Mouse (Mus musculus) ES-E14 (cell line): ENCODE measurements at regions not wholly inside any gene's neighbourhood (a gene's known extent, or its start where the extent isn't known, plus 50 kb on each side); places are given as distances from the start of the nearest gene placed in this dataset.
A peak's percentile ranks its signal among the peaks of the same experiment; 100 is the strongest.

ENCODE experiments used
- DNase-seq: peaks from one replicate; pipeline ENCODE4 v3.0.0-alpha.2; 2013; ENCODE audit warnings: low read depth, low spot score
- H3K27ac ChIP-seq: 2 replicates; pipeline ENCODE4 v1.5.1; 2012; ENCODE audit warnings: low read depth, mild to moderate bottlenecking, low read length, moderate library complexity, mixed read lengths; ENCODE audit not compliant: poor library complexity, insufficient read depth, severe bottlenecking
- H3K36me3 ChIP-seq: 2 replicates; pipeline ENCODE4 v1.6.1; 2012; ENCODE audit warnings: mild to moderate bottlenecking, low read length, moderate library complexity, mixed read lengths; ENCODE audit not compliant: control insufficient read depth, poor library complexity, insufficient read depth, severe bottlenecking
- H3K4me1 ChIP-seq, 2 experiments: fragments of 150-350 bp in 1 of 2; sonication (generic) in 1 of 2; 2 replicates each; pipeline ENCODE4 v1.6.1; 2012; ENCODE audit warnings: low read length in 2 of 2, mild to moderate bottlenecking in 1 of 2, mixed read lengths in 1 of 2; ENCODE audit not compliant: control insufficient read depth in 2 of 2, insufficient read depth in 2 of 2, poor library complexity in 1 of 2
- H3K4me3 ChIP-seq, 2 experiments: fragments of 150-350 bp in 1 of 2; sonication (generic) in 1 of 2; 2 replicates each; pipeline ENCODE4 v1.5.1; 2012; ENCODE audit warnings: low read length in 2 of 2, low read depth in 1 of 2, mild to moderate bottlenecking in 1 of 2, mixed read lengths in 1 of 2; ENCODE audit not compliant: insufficient read depth in 1 of 2, poor library complexity in 1 of 2, severe bottlenecking in 1 of 2
- H3K9ac ChIP-seq: 2 replicates; pipeline ENCODE4 v1.6.1; 2012; ENCODE audit warnings: low read depth, mild to moderate bottlenecking, low read length, mixed read lengths; ENCODE audit not compliant: poor library complexity, insufficient read depth, severe bottlenecking
- H3K9me3 ChIP-seq: fragments of 150-350 bp; sonication (generic); 2 replicates; pipeline ENCODE4 v1.6.1; 2012; ENCODE audit warnings: low read depth, mild to moderate bottlenecking, low read length; ENCODE audit not compliant: control insufficient read depth, insufficient read depth
- CHD2 ChIP-seq: IDR thresholded peaks from 2 replicates; pipeline ENCODE4 v1.6.1; 2014; ENCODE audit warnings: mild to moderate bottlenecking, low read depth, low read length, inconsistent platforms
- HCFC1 ChIP-seq: IDR thresholded peaks from 2 replicates; pipeline ENCODE4 v1.6.1; 2012; ENCODE audit warnings: low read length, inconsistent platforms, borderline replicate concordance; ENCODE audit not compliant: insufficient read depth
- MAFK ChIP-seq: IDR thresholded peaks from 2 replicates; pipeline ENCODE4 v1.6.1; 2014; ENCODE audit warnings: mild to moderate bottlenecking, low read depth, low read length, inconsistent platforms; ENCODE audit not compliant: insufficient read depth
- ZC3H11A ChIP-seq: IDR thresholded peaks from 2 replicates; pipeline ENCODE4 v1.6.1; 2012; ENCODE audit warnings: low read depth, mild to moderate bottlenecking, inconsistent platforms, low read length, borderline replicate concordance
- ZNF384 ChIP-seq: IDR thresholded peaks from 2 replicates; pipeline ENCODE4 v1.6.1; 2012; ENCODE audit warnings: low read depth, low read length, inconsistent platforms
- in situ Hi-C, 2 experiments: fragments of 600-800 bp; cut with MboI; formaldehyde crosslinking; loops; one replicate each; pipeline ENCODE4 v1.15.1; 2025; ENCODE audit warnings: low sequenced_read_pairs in 2 of 2, inconsistent platforms in 1 of 2; ENCODE audit not compliant: unreplicated experiment in 2 of 2

DNA sequence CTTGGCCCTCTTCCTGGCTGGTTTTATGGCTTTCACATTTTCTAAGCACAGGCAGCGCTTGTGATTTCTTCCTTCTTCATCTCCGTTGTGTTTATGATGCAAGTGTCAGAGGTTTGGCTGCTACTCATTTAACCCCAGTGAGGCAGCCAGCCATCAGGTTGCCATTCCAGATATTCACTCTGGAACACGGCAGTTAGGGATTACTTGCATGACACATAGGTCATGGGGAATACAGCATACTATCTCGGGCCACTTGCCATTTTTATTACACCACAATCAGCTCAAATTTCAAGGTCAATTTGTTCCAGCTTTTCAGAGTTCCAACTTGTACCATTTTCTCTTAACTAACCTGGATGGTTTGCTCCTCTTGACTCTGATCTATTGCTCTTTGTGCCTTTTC lies 223.7 kb upstream of the Ccdc54 start:
- TF ChIP-seq ZNF384 = no peak
- no peak for TF ChIP-seq ZC3H11A
- no peak for TF ChIP-seq HCFC1
- no peak for TF ChIP-seq MAFK
- TF ChIP-seq CHD2 = no peak
- no peak for DNase-seq

DNA sequence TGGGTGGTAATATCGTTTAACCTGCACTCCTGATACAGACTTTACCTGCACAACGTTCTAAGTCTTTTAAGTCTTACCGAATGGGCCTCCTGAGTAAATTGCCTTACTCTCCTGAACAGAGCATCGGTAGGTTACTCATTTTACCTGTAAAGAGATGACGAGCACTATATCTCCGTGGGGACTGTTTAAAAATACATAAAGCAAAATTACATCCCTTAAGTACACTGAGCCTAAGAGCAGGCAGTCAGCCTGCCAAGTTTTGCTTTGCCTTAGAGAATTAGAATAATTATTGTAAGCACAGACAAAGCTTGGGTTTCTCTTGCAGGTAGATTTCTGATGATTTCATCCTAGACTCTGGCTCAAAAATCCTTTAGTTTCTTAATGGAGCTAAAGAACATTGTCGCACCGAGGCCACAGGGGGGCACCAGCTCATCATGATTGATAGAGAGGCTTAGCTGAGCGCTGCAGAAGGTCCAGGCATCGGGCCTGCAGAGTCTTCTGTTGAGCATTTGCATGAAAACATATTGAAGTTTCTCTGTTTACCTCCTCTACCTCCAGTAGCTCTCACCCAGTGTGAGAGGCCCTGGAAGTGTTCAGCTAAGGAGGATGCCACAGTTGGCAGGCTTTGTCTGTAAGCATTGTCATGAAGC lies 208.3 kb upstream of the Ccdc54 start:
- peak; percentile 29 for DNase-seq
- no peak for TF ChIP-seq CHD2
- TF ChIP-seq ZC3H11A = peak; percentile 27; the same call in 1 of the 2 replicates
- in situ Hi-C loops = no loop called here

More for the DNA sequence above, 223.7 kb upstream of the Ccdc54 start:
- H3K36me3 ChIP-seq = no peaks in the 10 kb centered on the region
- in situ Hi-C loops = no loop called here
- H3K4me1 ChIP-seq = no peaks in the 10 kb centered on the region
- no peak overlapping the region for H3K4me3 ChIP-seq
- no peak overlapping the region for H3K27ac ChIP-seq
- H3K9ac ChIP-seq = no peak overlapping the region
- no peaks in the 10 kb centered on the region for H3K9me3 ChIP-seq

GRCm38 (mm10) chr16:50798095-50798494 lies 207.1 kb upstream of the Ccdc54 start:
- in situ Hi-C loops = no loop called here

More for the DNA sequence above, 208.3 kb upstream of the Ccdc54 start:
- H3K27ac ChIP-seq = no peak overlapping the region
- no peak overlapping the region for H3K4me3 ChIP-seq
- no peaks in the 10 kb centered on the region for H3K9me3 ChIP-seq
- H3K9ac ChIP-seq = no peak overlapping the region
- H3K36me3 ChIP-seq = no peaks in the 10 kb centered on the region
- H3K4me1 ChIP-seq = no peaks in the 10 kb centered on the region

DNA sequence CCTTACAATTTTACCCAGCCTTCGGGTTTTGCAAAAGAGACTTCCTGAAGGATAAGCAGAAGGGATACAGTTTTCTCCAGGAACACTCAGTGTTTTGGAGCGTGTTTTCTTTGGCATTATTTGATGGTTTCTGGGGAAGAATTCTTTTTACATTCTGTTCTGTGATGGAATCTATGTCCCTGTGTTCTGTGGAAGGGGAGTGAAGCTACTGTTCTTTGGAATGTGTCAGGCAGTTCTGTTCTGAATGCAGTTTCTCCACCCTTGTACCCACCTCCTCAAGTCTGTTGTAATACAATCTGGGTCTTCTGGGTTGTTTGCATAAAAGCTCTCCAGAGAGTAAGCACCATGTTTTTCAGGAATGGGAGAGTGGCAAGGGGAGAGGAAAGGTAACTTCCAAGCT lies 202.0 kb upstream of the Ccdc54 start:
- H3K36me3 ChIP-seq = no peaks in the 10 kb centered on the region
- TF ChIP-seq HCFC1 (no peak), ZNF384 (no peak), CHD2 (no peak), ZC3H11A (no peak), MAFK (no peak)
- H3K4me1 ChIP-seq = no peaks in the 10 kb centered on the region
- DNase-seq = no peak
- no peaks in the 10 kb centered on the region for H3K9me3 ChIP-seq
- in situ Hi-C loops = no loop called here
- H3K27ac ChIP-seq = no peak overlapping the region
- H3K9ac ChIP-seq = no peak overlapping the region
- H3K4me3 ChIP-seq = no peak overlapping the region

More at GRCm38 (mm10) chr16:50798095-50798494, 207.1 kb upstream of the Ccdc54 start:
- no peak overlapping the region for H3K9ac ChIP-seq
- no peak for TF ChIP-seq MAFK
- TF ChIP-seq ZC3H11A = no peak
- no peak for TF ChIP-seq ZNF384
- no peak for TF ChIP-seq HCFC1
- no peak for TF ChIP-seq CHD2
- H3K9me3 ChIP-seq = no peaks in the 10 kb centered on the region
- H3K36me3 ChIP-seq = no peaks in the 10 kb centered on the region
- H3K4me3 ChIP-seq = no peak overlapping the region
- H3K27ac ChIP-seq = no peak overlapping the region
- DNase-seq = no peak
- H3K4me1 ChIP-seq = no peaks in the 10 kb centered on the region

GRCm38 (mm10) chr16:50792506-50792905 lies 201.6 kb upstream of the Ccdc54 start:
- no peak overlapping the region for H3K9ac ChIP-seq
- no peak for DNase-seq
- TF ChIP-seq MAFK = no peak
- no peak for TF ChIP-seq HCFC1
- H3K4me1 ChIP-seq = no peaks in the 10 kb centered on the region
- no peaks in the 10 kb centered on the region for H3K9me3 ChIP-seq
- H3K4me3 ChIP-seq = no peak overlapping the region
- no peaks in the 10 kb centered on the region for H3K36me3 ChIP-seq
- H3K27ac ChIP-seq = no peak overlapping the region
- in situ Hi-C loops = no loop called here
